Mouse (Mus musculus): ENCODE measurements around the gene Ank2. TPM values are rescaled to one million over a fixed set of nuclear protein-coding genes. Genes with fewer than 3 reads are reported as not detected.

Ank2 gene
- polyA plus RNA-seq, 1 experiment from 2014 or later: 165 TPM

- no peaks in the 10 kb centered on the region for H3K4me1 ChIP-seq (replicated peaks)
- H3K4me2 ChIP-seq: no peak overlapping the region
- H3K27ac ChIP-seq: no peak overlapping the region
- 67% methylated on average over 4 of the region's 4 CpGs for WGBS
- H3K9me3 ChIP-seq: no peaks in the 10 kb centered on the region
- ATAC-seq (ENCODE audit: low FRiP score): no peak
- H3K36me3 ChIP-seq: peaks cover 94% of the 10 kb centered on the region
- H3K4me3 ChIP-seq: no peak overlapping the region
- H3K27me3 ChIP-seq: no peaks in the 10 kb centered on the region
- H3K9ac ChIP-seq: no peak overlapping the region
These were observed 554.3 kb downstream of the Ank2 start for GRCm38 (mm10) chr3:126944838-126945237.

GRCm38 (mm10) chr3:126944081-126944480, 555.1 kb downstream of the Ank2 start:
- ATAC-seq (ENCODE audit: low FRiP score): no peak
- no peak overlapping the region for H3K4me3 ChIP-seq
- peaks cover 91% of the 10 kb centered on the region for H3K36me3 ChIP-seq
- H3K27me3 ChIP-seq: no peaks in the 10 kb centered on the region
- H3K4me2 ChIP-seq: no peak overlapping the region
- no peak overlapping the region for H3K27ac ChIP-seq
- H3K9ac ChIP-seq: no peak overlapping the region
- 83% methylated on average over 11 of the region's 11 CpGs for WGBS
- no peaks in the 10 kb centered on the region for H3K9me3 ChIP-seq
- no peaks in the 10 kb centered on the region for H3K4me1 ChIP-seq (replicated peaks)

- no peak for ATAC-seq (ENCODE audit: low FRiP score)
- 49% methylated on average over 5 of the region's 5 CpGs for WGBS
These were observed 558.7 kb downstream of the Ank2 start for GRCm38 (mm10) chr3:126940452-126940851.

GRCm38 (mm10) chr3:126931884-126932506, 567.2 kb downstream of the Ank2 start:
- ATAC-seq (ENCODE audit: low FRiP score): no peak
- H3K4me2 ChIP-seq: no peak overlapping the region
- H3K9me3 ChIP-seq: no peaks in the 10 kb centered on the region
- H3K27me3 ChIP-seq: no peaks in the 10 kb centered on the region
- H3K4me3 ChIP-seq: no peak overlapping the region
- no peak overlapping the region for H3K27ac ChIP-seq
- H3K9ac ChIP-seq: no peak overlapping the region
- H3K4me1 ChIP-seq (replicated peaks): no peaks in the 10 kb centered on the region
- H3K36me3 ChIP-seq: peaks cover 75% of the 10 kb centered on the region
- WGBS: 72% methylated on average over 4 of the region's 4 CpGs

More at GRCm38 (mm10) chr3:126940452-126940851, 558.7 kb downstream of the Ank2 start:
- H3K4me2 ChIP-seq: no peak overlapping the region
- peaks cover 82% of the 10 kb centered on the region for H3K36me3 ChIP-seq
- no peak overlapping the region for H3K4me3 ChIP-seq
- no peaks in the 10 kb centered on the region for H3K27me3 ChIP-seq
- H3K9me3 ChIP-seq: no peaks in the 10 kb centered on the region
- no peak overlapping the region for H3K27ac ChIP-seq
- no peak overlapping the region for H3K9ac ChIP-seq
- no peaks in the 10 kb centered on the region for H3K4me1 ChIP-seq (replicated peaks)

GRCm38 (mm10) chr3:126923575-126924382, 575.4 kb downstream of the Ank2 start:
- Histone ChIP-seq H3K4me1 (replicated peaks) (no peaks in the 10 kb centered on the region), H3K4me3 (no peak overlapping the region), H3K9me3 (no peaks in the 10 kb centered on the region), H3K27me3 (no peaks in the 10 kb centered on the region), H3K9ac (no peak overlapping the region), H3K36me3 (peaks cover 49% of the 10 kb centered on the region), H3K27ac (no peak overlapping the region), H3K4me2 (no peak overlapping the region)
- 87% methylated on average over 12 of the region's 12 CpGs for WGBS
- ATAC-seq (ENCODE audit: low FRiP score): no peak

GRCm38 (mm10) chr3:126921941-126922340, 577.2 kb downstream of the Ank2 start:
- Histone ChIP-seq H3K4me1 (replicated peaks) (no peaks in the 10 kb centered on the region), H3K9me3 (no peaks in the 10 kb centered on the region), H3K4me3 (no peak overlapping the region), H3K36me3 (peaks cover 40% of the 10 kb centered on the region), H3K4me2 (no peak overlapping the region), H3K9ac (no peak overlapping the region), H3K27me3 (no peaks in the 10 kb centered on the region), H3K27ac (no peak overlapping the region)
- WGBS: 85% methylated on average over 3 of the region's 3 CpGs
- no peak for ATAC-seq (ENCODE audit: low FRiP score)

GRCm38 (mm10) chr3:126920296-126920695, 578.9 kb downstream of the Ank2 start:
- WGBS: 90% methylated on average over 3 of the region's 3 CpGs
- Histone ChIP-seq H3K4me2 (no peak overlapping the region), H3K36me3 (peaks cover 29% of the 10 kb centered on the region), H3K4me1 (replicated peaks) (no peaks in the 10 kb centered on the region), H3K27me3 (no peaks in the 10 kb centered on the region), H3K4me3 (no peak overlapping the region), H3K27ac (no peak overlapping the region), H3K9me3 (no peaks in the 10 kb centered on the region), H3K9ac (no peak overlapping the region)
- no peak for ATAC-seq (ENCODE audit: low FRiP score)

GRCm38 (mm10) chr3:126918805-126919473, 580.2 kb downstream of the Ank2 start:
- H3K9me3 ChIP-seq: no peaks in the 10 kb centered on the region
- peaks cover 24% of the 10 kb centered on the region for H3K36me3 ChIP-seq
- no peak overlapping the region for H3K4me2 ChIP-seq
- 89% methylated on average over 10 of the region's 10 CpGs for whole genome bisulfite sequencing
- no peak overlapping the region for H3K9ac ChIP-seq
- ATAC-seq (ENCODE audit: low FRiP score): peak; percentile 40; the same call in 1 of the 2 replicates
- H3K4me1 ChIP-seq (replicated peaks): no peaks in the 10 kb centered on the region
- H3K27ac ChIP-seq: no peak overlapping the region
- no peak overlapping the region for H3K4me3 ChIP-seq
- H3K27me3 ChIP-seq: no peaks in the 10 kb centered on the region

- H3K4me3 ChIP-seq: no peak overlapping the region
- no peaks in the 10 kb centered on the region for H3K4me1 ChIP-seq (replicated peaks)
- no peak for ATAC-seq (ENCODE audit: low FRiP score)
- H3K4me2 ChIP-seq: no peak overlapping the region
- no peaks in the 10 kb centered on the region for H3K9me3 ChIP-seq
- 0 out of 2 replicates have a peak, but pooled peaks cover 4% of the 10 kb centered on the region for H3K36me3 ChIP-seq
- H3K27ac ChIP-seq: no peak overlapping the region
- H3K9ac ChIP-seq: no peak overlapping the region
- H3K27me3 ChIP-seq: no peaks in the 10 kb centered on the region
These were observed 582.8 kb downstream of the Ank2 start for GRCm38 (mm10) chr3:126916381-126916780.

- H3K27ac ChIP-seq: no peak overlapping the region
- no peak overlapping the region for H3K4me3 ChIP-seq
- H3K27me3 ChIP-seq: no peaks in the 10 kb centered on the region
- ATAC-seq (ENCODE audit: low FRiP score): peak; percentile 76; the same call in 1 of the 2 replicates
- no peaks in the 10 kb centered on the region for H3K36me3 ChIP-seq
- no peak overlapping the region for H3K4me2 ChIP-seq
- no peaks in the 10 kb centered on the region for H3K9me3 ChIP-seq
- no peak overlapping the region for H3K9ac ChIP-seq
- no peaks in the 10 kb centered on the region for H3K4me1 ChIP-seq (replicated peaks)
- 21% methylated on average over 3 of the region's 3 CpGs for WGBS
These were observed 595.6 kb downstream of the Ank2 start for GRCm38 (mm10) chr3:126903543-126903942.

GRCm38 (mm10) chr3:126886644-126887043, 612.5 kb downstream of the Ank2 start:
- no peaks in the 10 kb centered on the region; the same call in 1 of the 2 replicates for H3K4me1 ChIP-seq (replicated peaks)
- no peak overlapping the region for H3K9ac ChIP-seq
- H3K27me3 ChIP-seq: no peaks in the 10 kb centered on the region
- no peaks in the 10 kb centered on the region for H3K9me3 ChIP-seq
- no peaks in the 10 kb centered on the region for H3K36me3 ChIP-seq
- H3K27ac ChIP-seq: no peak overlapping the region
- no peak overlapping the region for H3K4me2 ChIP-seq
- 65% methylated on average over 4 of the region's 4 CpGs for WGBS
- H3K4me3 ChIP-seq: no peak overlapping the region
- ATAC-seq (ENCODE audit: low FRiP score): no peak

GRCm38 (mm10) chr3:126886090-126886489, 613.1 kb downstream of the Ank2 start:
- no peaks in the 10 kb centered on the region for H3K9me3 ChIP-seq
- WGBS: 69% methylated on average over 4 of the region's 4 CpGs
- H3K4me2 ChIP-seq: no peak overlapping the region
- no peaks in the 10 kb centered on the region for H3K36me3 ChIP-seq
- H3K4me1 ChIP-seq (replicated peaks): no peaks in the 10 kb centered on the region; the same call in 1 of the 2 replicates
- ATAC-seq (ENCODE audit: low FRiP score): no peak
- no peaks in the 10 kb centered on the region for H3K27me3 ChIP-seq
- H3K27ac ChIP-seq: no peak overlapping the region
- no peak overlapping the region for H3K4me3 ChIP-seq
- no peak overlapping the region for H3K9ac ChIP-seq

Data from hindbrain, embryonic 13.5 days (tissue).